Mouse (Mus musculus): ENCODE measurements around the gene Rnf121. TPM values are rescaled to one million over a fixed set of nuclear protein-coding genes. Genes with fewer than 3 reads are reported as not detected.
A peak's percentile ranks its signal among the peaks of the same experiment; 100 is the strongest.

The Rnf121 gene
- polyA plus RNA-seq, 1 experiment from 2014 or later, result 34.4 TPM

DNA sequence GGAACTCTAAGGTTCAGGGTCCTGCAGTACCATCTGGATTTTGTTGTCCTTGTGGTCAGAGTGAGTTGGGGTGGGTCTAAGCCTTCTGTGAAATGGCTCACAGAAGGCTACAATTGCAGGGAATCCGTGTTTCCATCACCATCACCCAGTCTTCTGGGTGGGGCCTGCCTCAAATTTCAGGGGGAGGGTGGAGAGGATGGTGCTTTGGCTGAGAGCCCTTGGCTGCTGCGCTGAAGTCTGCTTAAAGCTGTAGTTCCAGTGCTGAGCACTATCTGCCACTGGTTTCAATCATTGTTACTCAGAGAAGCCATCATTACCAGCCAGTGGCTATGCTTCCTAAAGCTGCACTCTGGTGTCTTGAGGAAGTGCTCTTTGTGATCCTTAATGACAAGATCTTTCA is 90.8 kb downstream of the Rnf121 start:
- H3K27ac ChIP-seq, result peak overlapping the region; percentile 79
- H3K9me3 ChIP-seq, result no peaks in the 10 kb centered on the region
- no peaks in the 10 kb centered on the region for H3K27me3 ChIP-seq
- peak overlapping the region; percentile 77 for H3K4me2 ChIP-seq (replicated peaks)
- no peak for ATAC-seq (ENCODE audit: low FRiP score, low read depth)
- H3K9ac ChIP-seq, result no peak overlapping the region
- no peak overlapping the region for H3K4me3 ChIP-seq
- 15% methylated on average over 2 of the region's 2 CpGs for WGBS
- peaks cover 42% of the 10 kb centered on the region for H3K4me1 ChIP-seq
- H3K36me3 ChIP-seq, result peaks cover 25% of the 10 kb centered on the region

DNA sequence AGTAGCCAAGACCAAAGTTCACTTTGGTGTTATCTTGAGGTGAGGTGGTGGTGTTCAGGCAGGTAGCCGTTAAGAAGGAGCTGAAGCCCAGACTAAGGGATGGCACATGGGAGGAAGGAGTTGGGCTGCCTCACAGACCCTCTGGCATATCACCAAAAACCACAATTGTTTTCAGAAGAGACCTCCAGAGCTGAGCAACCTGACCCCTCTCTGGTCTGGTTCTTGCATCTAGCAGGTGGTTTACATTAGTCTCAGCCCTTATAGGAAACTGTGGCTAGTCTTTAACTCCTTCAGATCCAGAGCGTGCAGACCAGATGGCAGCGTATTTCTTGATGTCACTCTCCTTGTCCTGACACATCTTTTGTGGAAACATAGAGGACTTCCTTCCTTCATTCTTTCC is 91.5 kb downstream of the Rnf121 start:
- Histone ChIP-seq H3K9me3 (no peaks in the 10 kb centered on the region), H3K27ac (peak overlapping the region; percentile 79), H3K27me3 (no peaks in the 10 kb centered on the region), H3K4me3 (no peak overlapping the region), H3K9ac (no peak overlapping the region; the same call in 1 of the 2 replicates), H3K36me3 (peaks cover 22% of the 10 kb centered on the region), H3K4me2 (replicated peaks) (peak overlapping the region; percentile 77), H3K4me1 (peaks cover 46% of the 10 kb centered on the region)
- WGBS, result 19% methylated on average over 3 of the region's 3 CpGs
- ATAC-seq (ENCODE audit: low FRiP score, low read depth), result no peak

DNA sequence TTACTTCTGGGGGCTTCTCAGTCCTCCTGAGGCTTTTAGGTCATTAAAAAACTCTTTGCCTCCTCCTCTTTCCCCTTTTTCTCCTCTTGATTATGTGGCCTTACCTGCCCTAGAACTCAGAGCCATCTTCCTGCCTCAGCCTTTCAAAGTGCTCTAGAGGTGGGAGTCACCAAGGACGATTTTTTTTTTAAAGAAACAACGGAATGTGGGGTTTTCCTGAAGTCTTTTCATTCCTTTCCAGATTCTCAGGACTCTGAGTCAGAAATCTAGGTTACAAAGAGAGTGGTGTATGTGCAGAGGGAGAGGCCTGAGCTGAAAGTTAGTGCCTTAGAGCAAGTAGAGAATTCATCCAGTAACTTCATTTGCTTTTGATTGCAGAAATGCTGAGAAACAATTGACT is 93.5 kb downstream of the Rnf121 start:
- H3K4me2 ChIP-seq (replicated peaks), result peak overlapping the region; percentile 77
- ATAC-seq (ENCODE audit: low FRiP score, low read depth), result no peak
- H3K27me3 ChIP-seq, result no peaks in the 10 kb centered on the region
- peak overlapping the region; percentile 94 for H3K9ac ChIP-seq
- H3K4me3 ChIP-seq, result peak overlapping the region; percentile 75
- H3K4me1 ChIP-seq, result peaks cover 63% of the 10 kb centered on the region
- H3K27ac ChIP-seq, result peak overlapping the region; percentile 100
- H3K9me3 ChIP-seq, result no peaks in the 10 kb centered on the region
- 50% methylated on average over 2 of the region's 2 CpGs for WGBS
- H3K36me3 ChIP-seq, result peaks cover 11% of the 10 kb centered on the region; the same call in 1 of the 2 replicates

GRCm38 (mm10) chr7:101970821-101971461 is 94.3 kb downstream of the Rnf121 start:
- Histone ChIP-seq H3K27me3 (no peaks in the 10 kb centered on the region), H3K36me3 (peaks cover 4% of the 10 kb centered on the region; the same call in 1 of the 2 replicates), H3K4me3 (peak overlapping the region; percentile 75), H3K27ac (peak overlapping the region; percentile 100), H3K4me2 (replicated peaks) (peak overlapping the region; percentile 77), H3K9me3 (no peaks in the 10 kb centered on the region), H3K9ac (peak overlapping the region; percentile 94), H3K4me1 (peaks cover 67% of the 10 kb centered on the region)
- WGBS, result 2% methylated on average over 19 of the region's 19 CpGs
- peak; percentile 49 for ATAC-seq (ENCODE audit: low FRiP score, low read depth)

DNA sequence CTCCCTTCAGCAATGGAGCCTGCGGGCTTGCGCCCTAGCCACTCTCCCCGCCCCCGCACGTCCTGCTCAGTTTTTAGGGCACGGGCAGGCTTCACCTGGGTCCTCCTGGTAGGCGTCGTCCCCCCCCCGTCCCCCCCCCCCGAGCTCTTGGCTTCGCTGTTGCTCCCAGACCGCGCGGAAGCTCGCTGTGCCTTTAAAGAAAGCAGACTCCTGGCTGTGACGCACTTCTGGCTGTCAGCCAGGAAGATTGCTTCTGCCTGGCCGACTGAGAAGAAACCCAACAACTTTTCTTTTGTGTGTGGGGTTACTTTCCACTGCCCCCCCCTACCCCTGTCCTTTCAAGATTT is 94.9 kb downstream of the Rnf121 start:
- H3K4me3 ChIP-seq, result peak overlapping the region; percentile 75
- peak; percentile 79 for ATAC-seq (ENCODE audit: low FRiP score, low read depth)
- H3K36me3 ChIP-seq, result peaks cover 4% of the 10 kb centered on the region; the same call in 1 of the 2 replicates
- H3K27me3 ChIP-seq, result no peaks in the 10 kb centered on the region
- peak overlapping the region; percentile 77 for H3K4me2 ChIP-seq (replicated peaks)
- 0% methylated on average over 10 of the region's 17 CpGs for WGBS
- H3K9me3 ChIP-seq, result no peaks in the 10 kb centered on the region
- H3K4me1 ChIP-seq, result peaks cover 67% of the 10 kb centered on the region
- H3K27ac ChIP-seq, result peak overlapping the region; percentile 100
- H3K9ac ChIP-seq, result peak overlapping the region; percentile 94

- under 1% methylated on average over 45 of the region's 53 CpGs for WGBS
- Histone ChIP-seq H3K4me1 (peaks cover 62% of the 10 kb centered on the region), H3K27me3 (no peaks in the 10 kb centered on the region), H3K4me3 (peak overlapping the region; percentile 75), H3K9me3 (no peaks in the 10 kb centered on the region), H3K4me2 (replicated peaks) (peak overlapping the region; percentile 77), H3K9ac (peak overlapping the region; percentile 94), H3K36me3 (no peaks in the 10 kb centered on the region), H3K27ac (peak overlapping the region; percentile 100)
- peak; percentile 88 for ATAC-seq (ENCODE audit: low FRiP score, low read depth)
Observed at GRCm38 (mm10) chr7:101969694-101970428, 95.4 kb downstream of the Rnf121 start.

Other genes with a start within 250 kb of the Rnf121 start
- 0.15 TPM in 1 of 2 replicates, not detected in the other for gene Phox2a, start 247.2 kb downstream of the Rnf121 start, polyA plus RNA-seq (2015; fragmentation: Nextera tagmentation; extraction: Ambion mirVana)
- gene Inppl1, start 227.2 kb downstream of the Rnf121 start, polyA plus RNA-seq (2015; fragmentation: Nextera tagmentation; extraction: Ambion mirVana), result 60.0 and 70.3 TPM in 2 replicates
- 0.51 and 1.4 TPM in 2 replicates for gene Folr2, start 208.3 kb downstream of the Rnf121 start, polyA plus RNA-seq (2015; fragmentation: Nextera tagmentation; extraction: Ambion mirVana)
- 70.6 and 71.6 TPM in 2 replicates for gene Anapc15, start 201.8 kb downstream of the Rnf121 start, polyA plus RNA-seq (2015; fragmentation: Nextera tagmentation; extraction: Ambion mirVana)
- gene Folr1, start 194.7 kb downstream of the Rnf121 start, polyA plus RNA-seq (2015; fragmentation: Nextera tagmentation; extraction: Ambion mirVana), result 0.52 and 0.64 TPM in 2 replicates
- gene Lamtor1, start 159.6 kb downstream of the Rnf121 start, polyA plus RNA-seq (2015; fragmentation: Nextera tagmentation; extraction: Ambion mirVana), result 160 and 162 TPM in 2 replicates
- 0.29 and 0.68 TPM in 2 replicates for gene Tomt, start 159.1 kb downstream of the Rnf121 start, polyA plus RNA-seq (2015; fragmentation: Nextera tagmentation; extraction: Ambion mirVana)
- 8.2 and 13.4 TPM in 2 replicates for gene Lrrc51, start 131.6 kb downstream of the Rnf121 start, polyA plus RNA-seq (2015; fragmentation: Nextera tagmentation; extraction: Ambion mirVana)
- gene Numa1, start 131.4 kb downstream of the Rnf121 start, polyA plus RNA-seq (2015; fragmentation: Nextera tagmentation; extraction: Ambion mirVana), result 85.7 and 96.2 TPM in 2 replicates
- gene Il18bp, start 46.8 kb downstream of the Rnf121 start, polyA plus RNA-seq (2015; fragmentation: Nextera tagmentation; extraction: Ambion mirVana), result 3.6 and 3.9 TPM in 2 replicates
- gene Xndc1, start within 50 bp of the Rnf121 start, polyA plus RNA-seq (2015; fragmentation: Nextera tagmentation; extraction: Ambion mirVana), result 44.1 and 45.1 TPM in 2 replicates
- gene Xntrpc, start 244 bp upstream of the Rnf121 start, polyA plus RNA-seq (2015; fragmentation: Nextera tagmentation; extraction: Ambion mirVana), result 2.3 TPM in 2 replicates
- not detected in 2 replicates for gene Trpc2, start 17.6 kb upstream of the Rnf121 start, polyA plus RNA-seq (2015; fragmentation: Nextera tagmentation; extraction: Ambion mirVana)
- 16.8 and 16.9 TPM in 2 replicates for gene Art1, start 36.3 kb upstream of the Rnf121 start, polyA plus RNA-seq (2015; fragmentation: Nextera tagmentation; extraction: Ambion mirVana)
- gene Art5, start 44.0 kb upstream of the Rnf121 start, polyA plus RNA-seq (2015; fragmentation: Nextera tagmentation; extraction: Ambion mirVana), result 4.4 and 4.7 TPM in 2 replicates
- gene Chrna10, start 51.4 kb upstream of the Rnf121 start, polyA plus RNA-seq (2015; fragmentation: Nextera tagmentation; extraction: Ambion mirVana), result not detected in 2 replicates
- gene Nup98, start 144.7 kb upstream of the Rnf121 start, polyA plus RNA-seq (2015; fragmentation: Nextera tagmentation; extraction: Ambion mirVana), result 38.2 and 42.9 TPM in 2 replicates
- 82.3 and 88.6 TPM in 2 replicates for gene Pgap2, start 144.7 kb upstream of the Rnf121 start, polyA plus RNA-seq (2015; fragmentation: Nextera tagmentation; extraction: Ambion mirVana)
- gene Rhog, start 190.6 kb upstream of the Rnf121 start, polyA plus RNA-seq (2015; fragmentation: Nextera tagmentation; extraction: Ambion mirVana), result 56.7 and 57.8 TPM in 2 replicates
- gene Stim1, start 202.3 kb upstream of the Rnf121 start, polyA plus RNA-seq (2015; fragmentation: Nextera tagmentation; extraction: Ambion mirVana), result 23.7 and 25.2 TPM in 2 replicates

Data from limb, embryonic 13.5 days (tissue).